Mouse (Mus musculus): Measurements from ENCODE around the gene Lrrc42. TPM values are rescaled to one million over a fixed set of nuclear protein-coding genes. Genes with fewer than 3 reads are reported as not detected.

Gene Lrrc42
- polyA plus RNA-seq, 1 experiment from 2014 or later: 53.5 TPM

DNA sequence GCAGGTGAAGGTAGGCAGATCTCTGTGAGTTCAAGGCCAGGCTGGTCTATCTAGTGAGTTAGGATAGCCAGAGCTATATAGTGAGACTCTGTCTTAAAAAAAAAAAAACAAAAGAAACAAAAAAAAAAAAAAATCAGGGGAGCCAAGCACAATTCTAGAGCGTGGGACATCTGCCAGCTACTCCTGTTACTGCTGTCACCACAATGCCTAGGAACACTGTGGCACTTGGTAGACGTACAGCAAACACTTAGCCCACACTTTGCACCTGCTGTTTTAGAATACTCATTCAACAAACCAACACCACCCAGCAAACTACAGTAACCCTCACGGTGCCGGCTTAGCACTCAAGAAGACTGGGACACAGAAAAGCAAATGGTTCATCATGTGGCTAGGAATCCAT, 41.9 kb downstream of the Lrrc42 start:
- Histone ChIP-seq H3K9me3 (no peaks in the 10 kb centered on the region), H3K27ac (no peak overlapping the region), H3K4me2 (replicated peaks) (no peak overlapping the region), H3K36me3 (no peaks in the 10 kb centered on the region), H3K27me3 (replicated peaks) (no peaks in the 10 kb centered on the region), H3K9ac (no peak overlapping the region), H3K4me3 (replicated peaks) (no peak overlapping the region), H3K4me1 (replicated peaks) (peaks cover 2% of the 10 kb centered on the region; the same call in 1 of the 2 replicates)
- ATAC-seq: no peak
- 85% methylated on average over 4 of the region's 4 CpGs for WGBS

- H3K9ac ChIP-seq: no peak overlapping the region
- H3K4me1 ChIP-seq (replicated peaks): peaks cover 2% of the 10 kb centered on the region; the same call in 1 of the 2 replicates
- H3K27me3 ChIP-seq (replicated peaks): no peaks in the 10 kb centered on the region
- no peaks in the 10 kb centered on the region for H3K36me3 ChIP-seq
- no peak overlapping the region for H3K4me3 ChIP-seq (replicated peaks)
- no peaks in the 10 kb centered on the region for H3K9me3 ChIP-seq
- WGBS: 58% methylated on average over 5 of the region's 5 CpGs
- no peak overlapping the region for H3K27ac ChIP-seq
- 0 out of 2 replicates have a peak, but pooled peaks have one; percentile 30 for ATAC-seq
- H3K4me2 ChIP-seq (replicated peaks): no peak overlapping the region
These were observed 42.7 kb downstream of the Lrrc42 start for GRCm38 (mm10) chr4:107210483-107211097.

- Histone ChIP-seq H3K36me3 (peaks cover 5% of the 10 kb centered on the region; the same call in 1 of the 2 replicates), H3K4me2 (replicated peaks) (no peak within 1 kb of the TSS), H3K27me3 (replicated peaks) (no peaks in the 10 kb centered on the region), H3K27ac (no peak within 1 kb of the TSS), H3K9ac (no peak within 1 kb of the TSS), H3K4me3 (replicated peaks) (no peak within 1 kb of the TSS), H3K9me3 (no peaks in the 10 kb centered on the region), H3K4me1 (replicated peaks) (peaks cover 2% of the 10 kb centered on the region; the same call in 1 of the 2 replicates)
- WGBS: 82% methylated on average over 3 of the region's 3 CpGs
- no peak for ATAC-seq
These were observed 44.5 kb downstream of the Lrrc42 start, which contains the start of gene Ldlrad1 for GRCm38 (mm10) chr4:107208880-107209279. Gene Ldlrad1 (plus strand): TSS chr4:107209180.

DNA sequence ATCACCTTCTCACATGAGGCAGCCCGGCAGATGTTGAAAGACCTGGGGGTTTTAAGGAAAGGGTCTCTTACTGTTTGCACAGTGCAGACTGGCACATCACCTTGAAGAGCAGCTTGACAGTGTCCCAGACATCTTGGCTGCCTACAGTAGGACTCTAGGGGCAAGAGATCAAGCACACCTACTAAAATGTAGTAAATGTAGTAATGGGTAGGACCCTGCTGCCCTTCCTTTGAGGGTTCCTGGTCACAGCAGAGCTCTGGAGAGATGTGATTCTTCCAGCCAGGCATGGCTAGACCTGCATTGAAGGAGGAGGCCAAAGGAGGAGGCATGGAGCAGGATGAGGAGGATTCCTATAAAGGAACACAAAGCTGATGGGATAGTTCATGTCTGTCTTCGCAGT, 46.3 kb downstream of the Lrrc42 start:
- no peaks in the 10 kb centered on the region for H3K9me3 ChIP-seq
- peaks cover 10% of the 10 kb centered on the region; the same call in 1 of the 2 replicates for H3K36me3 ChIP-seq
- H3K27ac ChIP-seq: no peak overlapping the region
- H3K4me2 ChIP-seq (replicated peaks): no peak overlapping the region
- 97% methylated on average over 2 of the region's 2 CpGs for WGBS
- H3K4me1 ChIP-seq (replicated peaks): no peaks in the 10 kb centered on the region
- no peak overlapping the region for H3K4me3 ChIP-seq (replicated peaks)
- ATAC-seq: no peak
- H3K9ac ChIP-seq: no peak overlapping the region
- H3K27me3 ChIP-seq (replicated peaks): no peaks in the 10 kb centered on the region

GRCm38 (mm10) chr4:107203001-107203400, 50.3 kb downstream of the Lrrc42 start:
- no peak overlapping the region for H3K4me3 ChIP-seq (replicated peaks)
- ATAC-seq: no peak
- H3K4me1 ChIP-seq (replicated peaks): no peaks in the 10 kb centered on the region
- no peak overlapping the region for H3K4me2 ChIP-seq (replicated peaks)
- 82% methylated on average over 7 of the region's 7 CpGs for WGBS
- H3K27me3 ChIP-seq (replicated peaks): no peaks in the 10 kb centered on the region
- peaks cover 25% of the 10 kb centered on the region for H3K36me3 ChIP-seq
- no peak overlapping the region for H3K27ac ChIP-seq
- no peak overlapping the region for H3K9ac ChIP-seq
- no peaks in the 10 kb centered on the region for H3K9me3 ChIP-seq

DNA sequence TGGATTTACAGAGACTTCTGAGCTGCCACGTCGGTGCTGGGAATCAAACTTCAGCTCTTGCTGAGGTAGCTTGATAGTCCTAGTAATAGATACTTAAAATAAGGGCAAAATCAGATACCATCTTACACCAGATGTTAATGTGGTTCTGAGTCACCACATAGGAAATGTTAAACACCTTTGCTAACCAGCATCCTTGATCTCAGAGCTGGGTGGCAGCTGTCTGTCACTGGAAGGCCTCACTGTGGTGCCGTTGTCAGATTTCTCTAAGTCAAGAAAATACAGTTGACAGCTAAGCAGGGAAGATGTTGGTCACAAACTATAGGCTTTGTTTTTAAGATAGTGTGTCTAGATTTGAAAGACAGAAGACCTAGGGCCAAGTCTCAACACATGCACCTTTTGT, 51.6 kb downstream of the Lrrc42 start:
- no peak overlapping the region for H3K27ac ChIP-seq
- WGBS: 96% methylated on average over 3 of the region's 3 CpGs
- no peak for ATAC-seq
- H3K9me3 ChIP-seq: no peaks in the 10 kb centered on the region
- H3K9ac ChIP-seq: no peak overlapping the region
- H3K4me1 ChIP-seq (replicated peaks): no peaks in the 10 kb centered on the region
- H3K4me2 ChIP-seq (replicated peaks): no peak overlapping the region
- H3K36me3 ChIP-seq: peaks cover 30% of the 10 kb centered on the region
- H3K27me3 ChIP-seq (replicated peaks): no peaks in the 10 kb centered on the region
- no peak overlapping the region for H3K4me3 ChIP-seq (replicated peaks)

GRCm38 (mm10) chr4:107198072-107198471, 55.3 kb downstream of the Lrrc42 start:
- H3K9me3 ChIP-seq: no peaks in the 10 kb centered on the region
- H3K36me3 ChIP-seq: peaks cover 31% of the 10 kb centered on the region
- 91% methylated on average over 5 of the region's 5 CpGs for WGBS
- H3K4me3 ChIP-seq (replicated peaks): no peak overlapping the region
- H3K4me2 ChIP-seq (replicated peaks): no peak overlapping the region
- H3K27me3 ChIP-seq (replicated peaks): no peaks in the 10 kb centered on the region
- no peak overlapping the region for H3K27ac ChIP-seq
- H3K9ac ChIP-seq: no peak overlapping the region
- H3K4me1 ChIP-seq (replicated peaks): no peaks in the 10 kb centered on the region
- ATAC-seq: no peak

DNA sequence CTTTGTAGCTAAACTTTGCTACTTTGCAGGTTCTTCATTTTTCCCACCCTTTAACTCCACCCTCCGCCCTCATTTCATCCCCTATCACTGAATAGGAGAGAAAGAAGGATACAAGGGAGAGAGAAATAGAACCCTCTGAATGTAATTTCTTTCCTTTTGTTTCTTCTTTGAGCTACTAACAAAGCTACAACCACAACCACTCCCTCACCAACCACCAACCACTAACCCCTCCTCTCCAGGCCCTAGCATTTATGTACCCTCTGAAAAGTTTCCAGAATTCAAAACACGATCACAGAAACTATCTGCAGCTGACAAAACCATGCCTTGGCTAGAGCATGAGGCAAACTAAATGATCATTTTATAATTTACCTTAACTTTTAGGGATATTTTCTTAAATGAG, 56.9 kb downstream of the Lrrc42 start:
- no peak for ATAC-seq
- no peak overlapping the region for H3K4me2 ChIP-seq (replicated peaks)
- H3K4me1 ChIP-seq (replicated peaks): no peaks in the 10 kb centered on the region
- no peak overlapping the region for H3K4me3 ChIP-seq (replicated peaks)
- H3K27me3 ChIP-seq (replicated peaks): no peaks in the 10 kb centered on the region
- no peaks in the 10 kb centered on the region for H3K9me3 ChIP-seq
- no peak overlapping the region for H3K27ac ChIP-seq
- H3K9ac ChIP-seq: no peak overlapping the region
- 82% methylated on average over 2 of the region's 2 CpGs for WGBS
- H3K36me3 ChIP-seq: peaks cover 30% of the 10 kb centered on the region

DNA sequence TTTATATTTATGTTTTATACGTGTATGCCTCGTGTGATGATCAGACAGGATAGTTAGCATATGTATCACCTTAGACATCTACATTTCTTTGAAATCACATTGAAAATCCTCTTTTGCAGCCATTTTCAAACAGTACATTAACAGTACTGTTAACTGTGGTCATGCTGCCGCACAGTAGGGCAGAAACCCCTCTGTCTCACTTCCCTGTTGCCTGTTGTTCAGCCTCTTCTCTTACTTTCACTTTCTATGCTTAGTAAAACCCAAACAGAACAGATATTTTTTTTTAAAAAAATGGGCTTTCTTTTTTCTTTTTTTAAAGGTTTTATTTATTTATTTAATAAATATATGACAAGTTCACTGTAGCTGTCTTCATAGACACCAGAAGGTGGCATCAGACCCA, 59.5 kb downstream of the Lrrc42 start:
- ATAC-seq: no peak
- no peak overlapping the region for H3K4me3 ChIP-seq (replicated peaks)

GRCm38 (mm10) chr4:107185703-107186102, 67.6 kb downstream of the Lrrc42 start:
- H3K9ac ChIP-seq: no peak overlapping the region
- H3K9me3 ChIP-seq: no peaks in the 10 kb centered on the region
- 70% methylated on average over 3 of the region's 3 CpGs for WGBS

More for the DNA sequence above, 59.5 kb downstream of the Lrrc42 start:
- H3K4me2 ChIP-seq (replicated peaks): no peak overlapping the region
- no peaks in the 10 kb centered on the region for H3K9me3 ChIP-seq
- no peaks in the 10 kb centered on the region for H3K27me3 ChIP-seq (replicated peaks)
- H3K4me1 ChIP-seq (replicated peaks): no peaks in the 10 kb centered on the region
- no peak overlapping the region for H3K9ac ChIP-seq
- peaks cover 27% of the 10 kb centered on the region for H3K36me3 ChIP-seq
- WGBS: 88% methylated on average over 3 of the region's 3 CpGs
- no peak overlapping the region for H3K27ac ChIP-seq

More at GRCm38 (mm10) chr4:107185703-107186102, 67.6 kb downstream of the Lrrc42 start:
- peaks cover 5% of the 10 kb centered on the region for H3K4me1 ChIP-seq (replicated peaks)
- H3K36me3 ChIP-seq: peaks cover 17% of the 10 kb centered on the region
- no peak overlapping the region for H3K4me2 ChIP-seq (replicated peaks)
- H3K27me3 ChIP-seq (replicated peaks): no peaks in the 10 kb centered on the region
- no peak for ATAC-seq
- H3K27ac ChIP-seq: no peak overlapping the region
- H3K4me3 ChIP-seq (replicated peaks): no peak overlapping the region

Other genes with a start within 250 kb of the Lrrc42 start
- gene Mrpl37, start 186.7 kb downstream of the Lrrc42 start, polyA plus RNA-seq (2015; fragmentation: Nextera tagmentation; extraction: Ambion mirVana): 103 and 115 TPM in 2 replicates
- gene Cyb5rl, start 186.5 kb downstream of the Lrrc42 start, polyA plus RNA-seq (2015; fragmentation: Nextera tagmentation; extraction: Ambion mirVana): 6.1 and 6.6 TPM in 2 replicates
- gene Cdcp2, start 156.6 kb downstream of the Lrrc42 start, polyA plus RNA-seq (2015; fragmentation: Nextera tagmentation; extraction: Ambion mirVana): not detected in 2 replicates
- gene Tmem59, start 75.1 kb downstream of the Lrrc42 start, polyA plus RNA-seq (2015; fragmentation: Nextera tagmentation; extraction: Ambion mirVana): 394 and 425 TPM in 2 replicates
- 21.8 and 35.1 TPM in 2 replicates for gene Tceanc2, start 74.4 kb downstream of the Lrrc42 start, polyA plus RNA-seq (2015; fragmentation: Nextera tagmentation; extraction: Ambion mirVana)
- gene Ldlrad1, start 44.4 kb downstream of the Lrrc42 start, polyA plus RNA-seq (2015; fragmentation: Nextera tagmentation; extraction: Ambion mirVana): not detected in 2 replicates
- 29.4 and 31.9 TPM in 2 replicates for gene Hspb11, start 61 bp upstream of the Lrrc42 start, polyA plus RNA-seq (2015; fragmentation: Nextera tagmentation; extraction: Ambion mirVana)
- gene Dio1, start 53.6 kb upstream of the Lrrc42 start, polyA plus RNA-seq (2015; fragmentation: Nextera tagmentation; extraction: Ambion mirVana): 1.5 and 1.9 TPM in 2 replicates
- gene Yipf1, start 60.8 kb upstream of the Lrrc42 start, polyA plus RNA-seq (2015; fragmentation: Nextera tagmentation; extraction: Ambion mirVana): 69.3 and 76.8 TPM in 2 replicates
- gene Ndc1, start 114.3 kb upstream of the Lrrc42 start, polyA plus RNA-seq (2015; fragmentation: Nextera tagmentation; extraction: Ambion mirVana): 28.6 and 32.6 TPM in 2 replicates
- gene Glis1, start 181.1 kb upstream of the Lrrc42 start, polyA plus RNA-seq (2015; fragmentation: Nextera tagmentation; extraction: Ambion mirVana): 0.78 and 0.85 TPM in 2 replicates

Data from intestine, embryonic 15.5 days (tissue).